Mouse (Mus musculus) small intestine, adult 2 months (tissue): ENCODE measurements around the gene Wwtr1. TPM values are rescaled to one million over a fixed set of nuclear protein-coding genes. Genes with fewer than 3 reads are reported as not detected.

Experiments used
- H3K27ac ChIP-seq: fragments of 200-500 bp; 2 replicates; pipeline ENCODE4 v1.5.1; 2012; ENCODE audit warnings: low read depth, low read length, control low read depth, inconsistent platforms; ENCODE audit not compliant: insufficient read depth
- H3K27me3 ChIP-seq: fragments of 200-500 bp; 2 replicates; pipeline ENCODE4 v1.6.1; 2012; ENCODE audit warnings: mild to moderate bottlenecking, moderate library complexity, low read length, inconsistent platforms; ENCODE audit not compliant: control insufficient read depth, insufficient read depth
- H3K36me3 ChIP-seq: fragments of 200-500 bp; 2 replicates; pipeline ENCODE4 v1.6.1; 2012; ENCODE audit warnings: mild to moderate bottlenecking, low read length, control low read depth, inconsistent platforms; ENCODE audit not compliant: control insufficient read depth, insufficient read depth
- H3K4me1 ChIP-seq: fragments of 200-500 bp; 2 replicates; pipeline ENCODE4 v1.6.1; 2012; ENCODE audit warnings: low read length, inconsistent platforms, mixed read lengths; ENCODE audit not compliant: control insufficient read depth, insufficient read depth, insufficient read length
- H3K4me3 ChIP-seq: fragments of 200-500 bp; 2 replicates; pipeline ENCODE4 v1.5.1; 2012; ENCODE audit warnings: low read depth, mild to moderate bottlenecking, control low read depth, inconsistent platforms, low read length, moderate library complexity
- CTCF ChIP-seq: fragments of 200-500 bp; IDR thresholded peaks from 2 replicates; pipeline ENCODE4 v1.5.1; 2012; ENCODE audit warnings: low read depth, mild to moderate bottlenecking, control low read depth, inconsistent platforms, low read length, moderate library complexity, mixed read lengths; ENCODE audit not compliant: insufficient replicate concordance, insufficient read length; ENCODE audit errors: extremely low read depth
- POLR2A ChIP-seq: fragments of 200-500 bp; IDR thresholded peaks from 2 replicates; pipeline ENCODE4 v1.6.1; 2012; ENCODE audit warnings: low read depth, mild to moderate bottlenecking, control low read depth, inconsistent platforms, low read length, moderate library complexity
- WGBS: fragments of 180-500 bp; shearing (Covaris S2); methylation state at CpG from one replicate; pipeline ENCODE4 v1.1.7; 2018; 5-methylcytosine and 5-hydroxymethylcytosine counted together
- polyA plus RNA-seq: library from polyadenylated mRNA; depleted of rRNA; stranded (reverse); fragments of >200 nt; gene quantifications from 2 replicates; pipeline ENCODE4 v1.2.3, GENCODE M21; 2012

Gene Wwtr1
- polyA plus RNA-seq, 1 experiment = 5.4 TPM

DNA sequence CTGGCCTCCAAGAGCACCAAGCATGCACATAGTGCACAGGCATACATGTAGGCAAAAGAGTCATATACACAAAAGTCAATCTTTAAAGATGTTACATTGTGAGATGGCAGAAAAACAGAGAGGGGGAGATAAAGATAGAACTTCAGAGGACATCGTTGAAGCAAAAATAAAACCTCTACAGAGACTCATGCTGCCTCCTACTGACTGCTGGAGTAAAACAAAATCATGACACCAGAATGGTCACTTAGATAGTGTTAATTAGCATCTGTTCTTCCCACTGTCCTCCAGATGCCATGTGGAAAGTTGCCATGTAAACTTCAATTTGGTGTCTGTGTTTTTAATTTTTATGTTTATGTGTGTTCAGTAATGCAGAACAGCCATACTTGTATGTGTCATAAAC lies 127.8 kb downstream of the Wwtr1 start:
- H3K36me3 ChIP-seq = no peaks in the 10 kb centered on the region
- no peaks in the 10 kb centered on the region for H3K4me1 ChIP-seq
- no peak overlapping the region for H3K27ac ChIP-seq
- TF ChIP-seq POLR2A (no peak), CTCF (no peak)
- WGBS = 11% methylated on average over 1 of the region's 1 CpGs
- H3K27me3 ChIP-seq = no peaks in the 10 kb centered on the region
- H3K4me3 ChIP-seq = no peak overlapping the region

- TF ChIP-seq POLR2A (no peak), CTCF (no peak)
- no peaks in the 10 kb centered on the region for H3K36me3 ChIP-seq
- no peaks in the 10 kb centered on the region for H3K27me3 ChIP-seq
- WGBS = 46% methylated on average over 3 of the region's 3 CpGs
- H3K4me1 ChIP-seq = no peaks in the 10 kb centered on the region
- no peak overlapping the region for H3K4me3 ChIP-seq
- H3K27ac ChIP-seq = no peak overlapping the region
Measured at GRCm38 (mm10) chr3:57445706-57446105, 130.0 kb downstream of the Wwtr1 start.

DNA sequence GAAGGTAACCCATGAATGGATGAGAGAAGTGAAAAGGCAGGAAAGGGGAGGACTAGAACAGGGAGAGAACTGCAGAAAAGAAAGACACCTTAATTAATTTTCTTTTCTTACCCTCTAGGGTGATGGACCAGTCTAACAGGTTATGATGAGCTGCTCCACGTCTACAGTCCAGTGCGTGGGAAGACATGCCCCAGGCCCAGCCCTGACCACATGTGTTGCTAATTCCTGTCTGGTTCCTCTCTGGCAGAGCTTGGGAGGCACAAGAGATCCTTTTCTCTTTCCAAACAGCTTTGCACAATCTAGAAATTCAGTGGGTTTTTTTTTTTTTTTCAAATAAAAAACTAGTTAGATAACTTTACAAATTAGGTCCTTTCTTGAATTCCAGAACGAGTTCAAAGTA lies 134.8 kb downstream of the Wwtr1 start:
- no peaks in the 10 kb centered on the region for H3K4me1 ChIP-seq

GRCm38 (mm10) chr3:57435364-57435763 lies 140.3 kb downstream of the Wwtr1 start:
- TF ChIP-seq CTCF (no peak), POLR2A (no peak)
- H3K27ac ChIP-seq = no peak overlapping the region

More for the DNA sequence above, 134.8 kb downstream of the Wwtr1 start:
- WGBS = 69% methylated on average over 3 of the region's 3 CpGs
- no peaks in the 10 kb centered on the region for H3K27me3 ChIP-seq
- TF ChIP-seq POLR2A (no peak), CTCF (no peak)
- no peaks in the 10 kb centered on the region for H3K36me3 ChIP-seq
- H3K4me3 ChIP-seq = no peak overlapping the region
- H3K27ac ChIP-seq = no peak overlapping the region

DNA sequence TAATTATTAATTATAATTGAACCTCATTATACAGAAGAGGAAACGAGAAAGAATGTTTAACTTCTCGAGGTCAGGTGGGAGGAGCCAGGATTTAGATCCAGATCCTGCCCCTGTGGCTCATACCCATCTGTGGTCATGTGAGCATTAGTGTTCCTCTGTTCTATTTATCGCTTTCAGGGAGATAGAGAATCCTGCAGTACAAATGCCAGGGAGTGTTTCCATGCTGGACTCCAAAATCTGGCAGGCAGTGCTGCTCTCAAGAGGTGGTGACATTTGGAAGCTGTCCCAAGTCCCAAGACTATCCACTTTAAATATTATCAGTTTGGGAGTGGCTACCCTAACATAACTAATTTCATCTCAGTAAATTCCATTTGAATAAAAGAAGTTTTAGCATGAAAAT lies 144.0 kb downstream of the Wwtr1 start:
- H3K4me1 ChIP-seq = no peaks in the 10 kb centered on the region
- WGBS = 29% methylated on average over 3 of the region's 3 CpGs
- H3K27ac ChIP-seq = no peak overlapping the region
- H3K36me3 ChIP-seq = peaks cover 3% of the 10 kb centered on the region
- H3K27me3 ChIP-seq = no peaks in the 10 kb centered on the region
- no peak overlapping the region for H3K4me3 ChIP-seq
- TF ChIP-seq CTCF (no peak), POLR2A (no peak)

More at GRCm38 (mm10) chr3:57435364-57435763, 140.3 kb downstream of the Wwtr1 start:
- Histone ChIP-seq H3K27me3 (no peaks in the 10 kb centered on the region), H3K4me1 (no peaks in the 10 kb centered on the region), H3K4me3 (no peak overlapping the region), H3K36me3 (peaks cover 3% of the 10 kb centered on the region)
- 38% methylated on average over 8 of the region's 8 CpGs for WGBS

DNA sequence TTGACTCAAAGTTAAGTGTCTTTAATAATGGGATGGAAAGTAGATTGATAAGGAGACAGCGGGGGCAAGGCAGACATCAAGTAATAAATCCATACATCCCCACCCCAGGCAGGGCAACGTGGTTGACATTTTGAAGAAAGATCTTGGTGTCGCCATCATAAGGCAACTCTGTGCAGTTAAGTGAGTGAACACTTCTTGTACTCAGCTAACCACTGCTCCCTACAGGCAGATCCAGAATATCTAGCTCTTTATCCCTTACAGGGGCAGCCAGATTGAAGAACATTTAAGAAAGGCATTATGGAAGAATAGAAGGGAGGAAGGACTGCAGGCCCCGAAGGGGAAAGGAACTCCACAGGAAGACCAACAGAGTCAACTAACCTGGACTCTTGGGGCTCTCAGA lies 146.2 kb downstream of the Wwtr1 start:
- Histone ChIP-seq H3K4me3 (no peak overlapping the region), H3K27ac (no peak overlapping the region), H3K27me3 (no peaks in the 10 kb centered on the region), H3K36me3 (peaks cover 3% of the 10 kb centered on the region), H3K4me1 (peaks cover 4% of the 10 kb centered on the region; the same call in 1 of the 2 replicates)
- 57% methylated on average over 4 of the region's 4 CpGs for WGBS
- TF ChIP-seq CTCF (no peak), POLR2A (no peak)

GRCm38 (mm10) chr3:57428682-57429464 lies 146.8 kb downstream of the Wwtr1 start:
- Histone ChIP-seq H3K4me1 (peaks cover 6% of the 10 kb centered on the region; the same call in 1 of the 2 replicates), H3K4me3 (no peak overlapping the region), H3K36me3 (peaks cover 3% of the 10 kb centered on the region), H3K27ac (no peak overlapping the region), H3K27me3 (no peaks in the 10 kb centered on the region)
- 22% methylated on average over 5 of the region's 5 CpGs for WGBS
- TF ChIP-seq POLR2A = no peak
- TF ChIP-seq CTCF = no peak
